Mouse (Mus musculus) thymus, postnatal 25 days (tissue): ENCODE results near the gene Cyp2c23.

ENCODE experiments used
- DNase-seq: peaks from one replicate; pipeline ENCODE4 v3.0.0; 2022

The Cyp2c23 gene

DNA sequence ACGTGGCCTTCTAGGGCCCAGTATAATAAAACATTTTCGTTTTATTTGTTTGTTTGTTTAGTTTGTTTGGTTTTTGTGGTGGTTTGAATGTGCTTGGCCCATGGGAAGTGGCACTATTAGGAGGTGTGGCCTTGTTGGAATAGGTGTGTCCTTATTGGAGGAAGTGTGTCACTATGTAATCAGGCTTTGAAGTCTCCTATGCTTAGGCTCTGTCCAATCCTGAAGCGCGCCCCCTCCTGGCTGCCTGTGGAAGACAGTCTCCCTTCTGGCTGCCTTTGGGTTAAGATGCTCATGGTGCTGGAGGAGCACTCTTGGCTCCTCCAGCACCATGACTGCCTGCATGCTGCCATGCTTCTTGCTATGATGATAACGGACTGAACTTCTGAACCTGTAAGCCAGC lies 5.9 kb downstream of the Cyp2c23 start:
- DNase-seq: peak; percentile 25

DNA sequence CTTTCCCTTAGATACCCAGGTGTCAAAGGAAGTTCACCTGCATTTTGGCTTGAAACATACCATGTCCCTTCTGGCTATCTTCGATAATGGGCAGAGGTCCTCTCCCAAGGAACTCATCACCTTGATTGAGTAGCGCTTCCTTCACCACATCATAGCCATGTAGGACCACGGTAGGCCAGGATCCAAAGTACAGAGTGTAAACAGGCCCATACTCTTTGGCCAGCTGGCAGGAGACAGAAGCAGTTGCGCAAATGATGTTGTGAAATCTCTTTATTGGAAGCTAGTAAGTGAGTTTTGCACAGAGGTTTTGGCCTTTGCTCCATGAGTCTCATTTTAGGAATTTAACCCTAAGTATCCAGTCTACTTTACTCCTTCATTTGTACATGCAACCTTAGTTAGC lies 7.5 kb downstream of the Cyp2c23 start:
- no peak for DNase-seq

DNA sequence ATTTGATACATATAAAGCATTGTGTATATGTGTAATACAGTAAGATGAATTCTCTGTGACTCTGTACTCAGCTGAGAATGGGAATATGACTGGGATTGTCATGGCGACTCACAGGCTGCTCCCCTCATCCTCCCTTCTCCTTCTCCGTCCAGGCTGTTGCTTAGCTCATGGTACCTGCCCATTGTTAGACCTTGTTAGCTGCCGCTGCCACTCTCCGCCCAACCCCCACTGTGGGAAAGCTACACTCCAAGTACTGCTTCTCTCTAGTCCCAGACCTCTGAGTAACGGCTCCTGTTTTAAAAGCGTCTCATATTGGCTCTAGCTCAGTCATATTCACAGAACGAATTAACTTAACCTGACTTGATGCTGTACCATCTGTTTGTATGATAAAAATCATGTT lies 9.3 kb downstream of the Cyp2c23 start:
- DNase-seq: no peak

DNA sequence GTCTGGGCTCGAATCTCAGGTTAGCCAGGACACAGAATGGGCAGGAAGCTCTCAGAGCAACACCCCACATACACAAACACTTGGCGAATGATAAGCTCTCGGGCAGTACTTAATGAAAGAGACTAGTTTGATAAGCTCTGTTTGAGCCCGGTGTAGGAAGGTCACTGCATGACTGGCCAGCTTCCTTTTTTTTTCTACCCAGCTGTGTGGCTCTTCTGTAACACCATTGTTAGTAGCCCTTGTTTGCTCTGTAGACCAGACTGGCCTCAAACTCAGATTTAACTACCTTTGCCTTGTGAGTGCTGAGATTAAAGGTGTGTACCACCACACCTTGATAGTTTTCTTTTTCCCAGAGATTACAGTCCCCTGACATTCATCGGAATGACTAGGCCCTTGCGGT lies 15.1 kb downstream of the Cyp2c23 start:
- no peak for DNase-seq

DNA sequence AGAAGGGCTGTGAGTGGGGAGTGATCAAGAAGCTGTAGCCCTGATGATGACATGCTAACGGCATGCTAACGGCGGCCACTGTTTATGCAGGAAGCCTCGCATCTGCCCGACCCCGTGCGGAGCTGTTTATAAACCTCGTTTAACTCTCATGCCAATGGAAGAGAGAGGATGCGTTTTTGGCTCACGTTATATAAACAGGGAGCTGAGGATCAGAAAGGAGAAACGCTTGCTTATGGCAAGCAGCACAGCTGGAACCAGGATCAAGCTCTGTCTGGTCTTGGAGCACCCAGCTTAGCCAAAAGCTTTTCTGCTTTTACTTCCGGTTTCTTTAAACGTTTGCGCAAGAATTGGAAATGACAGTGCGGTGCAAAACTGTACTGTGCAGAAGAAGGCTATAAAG lies 20.2 kb downstream of the Cyp2c23 start:
- no peak for DNase-seq

DNA sequence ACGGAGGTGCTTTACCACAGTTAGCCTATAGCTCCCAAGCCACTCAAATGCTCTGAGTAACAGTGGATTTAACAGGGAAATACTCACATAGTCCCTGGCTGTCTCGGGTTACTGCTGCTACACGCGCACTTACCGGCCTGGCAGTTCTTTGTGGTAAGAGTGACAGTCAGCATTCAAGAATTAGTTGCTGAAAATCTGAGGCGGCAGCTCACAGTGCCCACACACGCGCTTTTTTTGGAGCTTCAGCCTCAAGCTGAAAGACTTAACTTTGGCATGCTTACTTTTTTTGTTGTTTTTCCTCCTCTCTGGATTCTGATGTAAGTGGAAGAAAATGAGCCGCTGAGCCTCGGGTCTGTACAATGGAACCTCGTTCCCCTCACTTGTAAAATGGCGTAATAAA lies 21.8 kb downstream of the Cyp2c23 start:
- DNase-seq: no peak

DNA sequence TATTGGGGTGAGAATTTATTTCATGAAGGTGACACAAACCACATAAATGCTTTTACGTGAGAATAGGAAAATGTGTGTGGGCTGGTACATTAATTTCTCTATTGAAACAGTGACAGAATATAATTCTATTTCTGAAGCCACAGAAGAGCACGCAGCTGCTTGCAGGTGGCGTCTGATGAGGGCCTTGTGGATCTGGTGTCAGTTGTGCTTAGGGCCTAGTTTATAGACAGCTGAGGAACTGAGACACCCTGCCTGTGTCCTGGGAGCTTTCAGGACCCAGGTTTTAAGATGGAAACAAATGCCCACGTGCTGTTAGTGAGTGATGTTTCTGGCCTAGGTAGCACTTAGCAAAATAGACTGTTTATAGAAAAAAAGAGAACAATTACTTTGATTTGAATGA lies 24.0 kb downstream of the Cyp2c23 start:
- no peak for DNase-seq

DNA sequence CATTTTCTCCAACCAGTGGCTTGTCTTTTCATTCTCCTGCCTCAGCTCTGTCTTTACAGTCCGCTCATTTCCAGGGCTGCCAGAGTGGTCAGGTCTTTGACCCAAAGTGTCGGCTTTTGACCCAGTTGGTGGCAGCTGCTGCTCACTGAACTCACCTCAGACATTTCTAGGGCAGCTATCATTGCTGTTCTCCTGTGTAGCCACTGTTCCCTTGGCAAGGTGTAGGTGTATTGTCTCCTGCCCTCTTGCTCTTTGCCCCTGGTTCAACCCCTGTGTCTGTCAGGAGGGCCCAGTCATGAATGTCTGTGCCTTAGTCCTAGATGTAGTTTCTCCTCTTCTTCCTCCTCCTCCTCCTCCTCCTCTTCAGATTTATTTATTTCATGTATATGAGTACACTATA lies 24.7 kb downstream of the Cyp2c23 start:
- no peak for DNase-seq

DNA sequence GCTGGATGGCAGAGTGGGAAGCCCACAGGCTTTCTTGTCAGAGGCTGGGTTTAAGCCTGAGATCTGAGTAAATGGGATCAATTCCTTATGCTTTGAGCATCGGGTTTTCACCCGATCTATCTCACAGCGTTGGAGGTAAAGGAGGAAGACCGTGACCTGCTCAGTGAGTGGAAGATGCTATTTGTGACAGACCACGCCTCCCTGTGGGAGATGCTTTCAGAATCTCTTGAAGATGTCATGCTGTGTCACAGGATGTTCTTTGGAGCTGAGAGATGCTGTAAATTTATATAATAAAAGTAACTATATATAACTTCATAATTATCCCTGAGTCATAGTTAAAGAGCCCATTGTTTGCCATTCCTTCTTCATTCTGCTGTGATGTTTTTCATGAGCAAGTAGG lies 28.3 kb downstream of the Cyp2c23 start:
- no peak for DNase-seq

DNA sequence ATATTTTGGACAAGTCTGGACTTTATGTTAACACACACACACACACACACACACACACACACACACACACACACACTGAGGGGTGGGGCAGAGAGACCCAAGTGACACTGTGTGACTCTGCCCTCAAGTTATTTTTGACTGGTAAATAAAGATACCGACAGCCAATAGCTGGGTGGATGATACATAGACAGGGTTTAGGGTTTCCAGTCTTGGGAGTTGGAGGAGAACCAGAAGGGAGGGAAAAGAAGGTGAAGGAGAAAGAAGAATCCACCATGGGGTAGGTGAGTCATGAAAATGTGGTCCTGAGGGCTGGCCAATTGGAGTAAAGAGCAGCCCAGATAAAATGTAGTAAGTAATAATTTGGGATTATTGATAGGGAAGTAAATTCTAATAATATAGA lies 28.9 kb downstream of the Cyp2c23 start:
- no peak for DNase-seq

DNA sequence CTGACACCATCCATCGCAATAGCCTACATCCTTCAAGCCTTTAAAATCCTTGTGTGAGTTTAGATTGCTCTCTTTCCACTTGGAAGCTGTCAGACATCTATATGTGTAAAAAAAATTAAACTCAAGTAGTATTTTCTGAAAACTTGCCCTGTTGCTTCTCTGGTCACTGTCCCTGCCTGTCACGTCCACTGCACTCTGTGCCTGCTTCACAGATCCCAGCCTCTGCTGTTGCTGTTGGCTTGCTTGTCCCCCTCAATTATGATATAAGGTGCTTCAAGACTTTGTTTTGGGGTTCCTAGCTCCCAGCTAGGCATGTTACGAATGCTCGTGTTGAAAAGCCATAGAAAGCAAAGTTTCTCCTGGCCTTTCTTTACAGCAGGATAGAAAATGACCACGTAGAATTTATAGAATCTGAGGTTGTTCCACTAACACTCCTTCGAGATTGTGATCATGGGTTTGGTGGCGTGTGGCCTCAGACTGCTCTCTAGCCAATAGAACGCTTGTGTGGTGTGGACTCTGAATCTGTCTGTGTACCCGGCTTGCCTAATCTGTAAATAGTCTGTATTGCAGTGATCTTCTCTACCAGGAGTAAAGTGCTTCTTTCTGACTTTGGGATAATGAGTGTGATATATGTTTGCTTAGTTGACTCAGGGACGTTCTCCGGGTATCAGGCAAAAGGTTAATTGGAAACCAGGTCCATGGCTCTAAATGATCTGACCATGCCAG lies 30.0 kb downstream of the Cyp2c23 start:
- no peak for DNase-seq

DNA sequence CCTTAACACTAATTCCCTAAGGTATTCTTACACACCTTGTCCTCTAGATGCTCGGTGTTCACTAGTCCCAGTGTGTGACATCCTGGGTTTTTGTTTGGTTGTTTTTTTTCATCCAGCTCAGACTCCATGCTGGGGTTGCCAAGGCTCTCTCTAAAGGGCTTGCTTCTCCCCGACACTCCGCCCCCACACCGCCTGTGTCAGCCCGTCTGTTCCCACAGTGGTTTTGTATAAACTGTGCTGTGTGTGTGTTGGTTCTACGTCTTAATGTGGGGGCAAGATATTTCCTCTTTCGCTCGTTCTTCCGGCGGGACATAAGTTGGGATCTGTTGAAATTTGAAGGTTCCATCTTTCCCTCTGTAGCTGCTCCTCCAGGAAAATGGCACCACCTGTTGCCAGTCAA lies 30.9 kb downstream of the Cyp2c23 start:
- DNase-seq: no peak

DNA sequence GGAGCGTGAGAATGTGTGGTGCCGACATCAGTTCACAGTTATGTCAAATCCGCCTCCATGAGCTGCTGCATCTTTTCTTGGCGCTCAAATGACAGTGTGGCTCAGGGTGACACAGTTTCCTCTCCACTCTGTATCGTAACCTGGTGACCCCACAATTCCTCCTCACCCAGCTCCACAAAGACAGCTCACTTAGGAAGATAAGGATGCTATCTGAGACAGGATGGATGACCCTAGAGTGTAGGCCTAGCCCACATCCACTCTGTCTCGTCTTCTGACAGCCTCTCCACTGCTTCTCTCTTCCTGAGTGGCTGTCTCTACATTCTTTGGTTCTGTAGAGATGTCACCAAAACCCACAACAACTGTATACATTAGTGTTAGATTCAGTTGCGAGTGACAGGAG lies 33.6 kb downstream of the Cyp2c23 start:
- no peak for DNase-seq

DNA sequence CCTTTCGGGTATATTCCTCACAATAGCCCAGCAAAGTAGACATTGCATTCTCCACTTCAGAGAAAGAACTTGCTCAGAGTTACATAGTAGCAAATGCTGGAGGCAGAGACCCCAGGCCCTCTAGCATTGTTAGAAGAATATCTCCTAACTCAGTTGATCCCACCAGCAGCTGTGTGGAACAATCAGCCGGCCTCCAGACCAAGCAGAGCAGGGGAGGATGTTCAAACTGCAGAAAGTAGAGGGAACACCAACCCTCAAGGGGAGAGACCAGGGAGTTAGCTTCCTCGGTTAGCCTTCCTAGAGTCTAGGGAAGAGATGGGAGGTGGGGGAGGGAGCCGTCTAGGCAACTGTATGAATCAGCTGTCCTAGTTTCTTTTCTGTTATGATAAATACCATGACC lies 36.5 kb downstream of the Cyp2c23 start:
- no peak for DNase-seq

DNA sequence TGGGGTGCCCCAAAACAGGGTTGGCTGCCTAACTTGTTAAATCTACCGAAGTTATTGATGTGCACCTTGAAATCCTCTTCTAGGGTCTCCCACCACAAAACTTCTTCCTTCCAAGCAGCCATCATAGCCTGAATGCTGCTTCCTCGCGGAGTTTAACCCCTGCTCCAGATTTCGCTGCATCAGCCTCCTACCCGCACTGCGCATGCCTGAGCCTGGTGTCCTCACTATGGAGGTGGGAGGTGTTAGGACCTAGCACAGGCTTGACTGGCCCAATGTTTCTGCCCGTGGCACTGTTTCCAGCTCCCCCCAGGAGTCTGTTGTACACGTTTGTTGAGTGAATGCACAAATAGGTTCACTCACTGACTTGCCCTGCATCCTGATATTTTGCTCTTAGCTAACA lies 38.6 kb downstream of the Cyp2c23 start:
- DNase-seq: no peak

DNA sequence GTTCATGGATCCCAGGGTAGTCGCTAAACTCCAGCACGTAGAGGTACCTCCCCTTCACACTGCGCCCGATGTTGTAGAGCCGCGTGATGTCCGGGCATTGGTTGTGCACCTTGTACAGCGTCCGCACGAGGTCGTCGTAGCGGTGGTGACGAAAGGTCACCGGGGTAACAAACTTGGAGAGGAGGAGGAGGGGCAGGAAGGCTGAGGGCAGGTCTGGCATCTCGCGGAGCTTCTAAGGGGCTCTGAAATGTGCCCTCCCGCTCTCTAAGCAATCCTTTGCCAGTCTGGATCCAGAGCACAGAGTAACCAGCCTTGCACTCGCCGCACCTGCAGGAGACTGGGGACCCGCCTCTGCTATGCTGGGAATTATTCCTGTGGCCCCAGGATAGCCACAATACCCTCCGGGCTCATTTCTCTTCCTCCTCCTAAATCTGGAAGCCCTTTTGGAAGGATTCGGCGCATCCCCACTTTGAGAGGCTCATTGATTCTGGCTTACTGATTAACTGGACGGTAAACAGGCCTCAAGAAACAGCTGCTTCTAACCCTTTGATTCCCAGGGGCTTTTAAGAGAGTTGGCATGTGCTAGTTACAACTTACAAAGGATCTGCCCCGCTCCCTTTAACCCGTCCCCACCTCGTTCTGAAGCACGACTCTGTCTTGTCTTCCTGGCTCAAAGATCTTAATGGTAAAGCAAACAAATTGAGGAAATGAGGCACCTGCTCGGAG lies 42.8 kb downstream of the Cyp2c23 start, which contains the start of gene Cpn1:
Gene Cpn1 (minus strand): TSS at position 488 of the 726 bp plus-strand sequence.
- DNase-seq: no peak

DNA sequence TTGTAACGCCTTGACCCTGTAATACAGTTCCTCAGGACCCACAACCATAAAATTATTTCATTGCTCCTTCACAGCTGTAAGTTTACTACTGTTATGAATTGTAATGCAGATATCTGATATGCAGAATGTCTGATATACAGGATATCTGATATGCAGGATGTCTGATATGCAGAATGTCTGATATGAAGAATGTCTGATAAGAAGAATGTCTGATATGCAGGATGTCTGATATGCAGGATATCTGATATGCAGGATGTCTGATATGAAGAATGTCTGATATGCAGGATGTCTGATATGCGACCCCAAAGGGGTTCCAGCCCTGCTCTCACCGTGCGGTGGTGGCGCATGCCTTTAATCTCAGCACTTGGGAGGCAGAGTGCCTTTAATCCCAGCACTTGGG lies 47.0 kb downstream of the Cyp2c23 start:
- DNase-seq: no peak

DNA sequence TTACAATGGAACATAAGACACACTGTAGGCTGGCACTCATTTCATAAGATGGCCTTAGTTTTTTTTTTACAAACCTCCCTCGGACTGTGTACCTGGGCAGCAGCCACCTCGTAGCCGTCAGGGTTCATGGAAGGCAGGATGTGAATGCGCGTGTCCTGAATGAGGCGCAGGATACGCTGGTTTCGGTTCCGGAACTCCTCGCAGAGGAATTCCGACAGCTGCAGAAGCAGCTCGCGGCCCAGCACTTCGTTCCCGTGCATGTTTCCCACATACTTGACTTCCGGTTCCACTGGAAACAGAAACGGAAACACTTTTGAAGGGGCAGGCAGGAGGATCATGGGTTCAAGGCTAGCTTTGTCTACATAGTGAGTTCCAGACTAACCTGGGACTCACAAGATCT lies 48.3 kb downstream of the Cyp2c23 start:
- no peak for DNase-seq

DNA sequence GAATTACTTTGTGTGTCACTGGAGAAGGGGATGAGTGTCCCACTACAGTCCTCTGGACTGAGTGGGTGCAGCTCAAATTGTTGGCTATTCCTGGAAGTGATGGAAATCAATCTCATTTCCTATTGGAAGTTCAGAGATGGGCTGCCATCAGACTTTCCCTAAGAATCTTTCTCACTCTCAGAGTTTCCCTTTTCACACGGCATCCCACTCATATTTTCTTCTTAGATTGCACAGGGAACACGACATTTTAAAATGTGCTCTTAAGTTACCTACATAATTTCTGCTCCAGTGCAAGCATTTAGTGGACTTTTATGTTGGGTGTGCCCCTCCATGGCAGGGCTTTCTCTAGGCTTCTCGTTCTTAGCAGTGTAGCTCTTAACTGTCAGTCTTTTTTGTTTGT lies 51.2 kb downstream of the Cyp2c23 start:
- no peak for DNase-seq

DNA sequence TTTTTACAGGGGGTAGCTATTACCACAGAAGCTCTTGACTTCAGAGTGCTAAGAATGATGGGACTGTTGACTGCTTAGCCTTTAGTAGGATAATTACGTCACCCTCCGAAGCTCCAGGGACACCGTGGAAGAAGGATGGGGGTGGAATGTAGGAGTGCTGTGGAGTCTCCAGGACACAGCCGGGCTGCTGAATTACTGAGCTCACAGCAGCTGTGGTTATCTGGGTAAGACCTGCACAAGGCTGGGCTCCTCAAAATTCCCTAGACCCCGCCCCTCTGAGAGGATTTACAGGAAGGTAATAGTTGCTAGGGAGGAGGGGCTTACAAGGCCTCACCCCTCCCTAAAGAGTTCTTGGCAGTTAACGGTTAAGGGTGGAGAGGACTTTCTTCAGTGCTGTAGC lies 52.3 kb downstream of the Cyp2c23 start:
- no peak for DNase-seq

DNA sequence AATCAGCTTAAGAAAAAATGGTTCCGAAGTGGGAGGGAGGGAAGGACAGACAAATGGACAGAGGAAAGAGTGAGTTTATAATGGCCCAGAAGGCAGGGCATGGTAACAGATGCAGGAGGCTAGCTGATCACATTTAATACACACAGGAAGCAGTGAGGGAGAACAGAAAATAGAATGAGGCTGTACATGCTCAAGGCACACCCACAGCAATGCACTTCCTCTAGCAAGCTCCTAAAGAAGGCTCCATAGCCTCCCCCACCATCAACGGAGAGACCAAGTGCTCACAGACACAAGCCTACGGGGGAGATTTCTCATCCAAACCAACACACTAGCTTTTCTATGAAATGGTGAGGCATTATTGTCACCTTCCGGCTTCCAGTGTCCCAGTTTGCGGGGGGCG lies 54.8 kb downstream of the Cyp2c23 start:
- DNase-seq: no peak

DNA sequence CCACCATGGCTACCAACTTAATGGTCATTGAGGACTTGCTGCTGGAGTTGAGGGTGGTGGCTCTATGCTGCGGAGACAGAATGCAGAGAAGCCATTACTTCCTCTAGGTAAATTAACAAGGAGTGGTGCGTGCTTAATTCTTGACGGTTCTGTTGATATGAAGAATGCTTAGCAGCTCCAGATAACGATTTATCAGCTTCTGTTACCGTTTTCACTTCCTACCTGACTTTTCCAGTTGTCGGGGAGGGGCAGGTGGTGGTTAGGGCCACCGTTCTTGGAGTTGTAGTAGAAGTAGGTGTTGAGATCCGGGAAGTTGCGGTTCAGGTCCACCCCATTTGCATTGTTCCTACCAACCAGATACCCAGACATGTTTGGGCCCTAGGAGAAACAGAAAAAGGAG lies 55.3 kb downstream of the Cyp2c23 start:
- DNase-seq: no peak

DNA sequence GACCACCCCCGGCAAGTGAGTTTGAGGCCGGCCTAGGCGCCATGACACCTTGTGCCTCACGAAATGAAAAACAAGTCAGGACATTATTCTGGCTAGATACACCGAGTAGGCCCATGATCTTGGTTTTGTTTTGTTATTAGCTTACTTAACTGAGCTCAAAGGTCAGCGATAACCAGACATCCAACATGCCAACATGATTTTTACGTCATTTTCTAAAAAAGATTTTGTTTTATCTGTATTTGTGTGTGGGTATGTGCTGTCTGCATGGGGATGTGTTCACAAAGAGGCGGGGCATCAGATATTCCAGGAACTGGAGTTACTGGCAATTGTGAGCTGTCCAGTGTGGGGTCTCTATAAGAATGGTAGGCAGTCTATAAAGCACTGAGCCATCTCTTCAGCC lies 56.9 kb downstream of the Cyp2c23 start:
- no peak for DNase-seq

DNA sequence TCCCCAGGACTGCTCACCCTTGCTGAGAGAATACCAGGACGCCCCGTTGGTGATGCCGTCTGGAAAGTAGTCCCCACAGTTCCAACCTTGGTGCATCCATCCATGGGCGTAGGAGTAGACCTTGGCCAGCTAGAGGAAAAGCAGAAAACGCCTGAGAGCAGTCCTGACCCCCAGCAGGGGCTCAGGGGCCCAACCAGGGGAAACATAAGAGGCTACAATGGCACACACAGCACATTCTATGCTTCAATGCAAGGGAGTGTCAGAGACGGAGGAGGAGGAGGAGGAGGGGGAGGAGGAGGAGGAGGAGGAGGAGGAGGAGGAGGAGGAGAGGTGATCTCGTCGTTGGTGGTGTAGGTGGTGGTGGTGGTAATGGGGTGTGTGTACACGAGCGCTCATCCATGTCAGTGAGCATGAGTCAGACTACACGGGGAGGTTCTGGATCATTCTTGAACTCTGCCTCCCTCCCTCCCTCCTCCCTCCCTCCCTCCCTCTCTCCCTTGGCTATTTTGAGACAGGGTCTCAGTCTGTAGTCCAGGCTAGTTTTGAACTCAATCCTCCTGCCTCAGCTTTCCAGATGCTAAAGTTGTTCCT lies 60.5 kb downstream of the Cyp2c23 start:
- no peak for DNase-seq
